Mouse (Mus musculus) left cerebral cortex, adult 18-20 months (tissue): ENCODE measurements around the gene Olfr695. TPM values are rescaled to one million over a fixed set of nuclear protein-coding genes. Genes with fewer than 3 reads are reported as not detected.
"Not testable (repeated sequence)": the region's sequence is repeated elsewhere in the genome, so short reads cannot be mapped to it uniquely, and the experiment has no call there.

ENCODE experiments used
- DNase-seq, 2 experiments: peaks; one replicate each; pipeline ENCODE4 v3.0.0; 2021 to 2022; ENCODE audit warnings: low spot score in 2 of 2, mixed read lengths in 1 of 2
- long read RNA-seq, 2 experiments: library from polyadenylated mRNA; stranded (forward); transcript quantifications; one replicate each; pipeline ENCODE4 v2.0.0; 2021
- total RNA-seq, 2 experiments: library from RNA; stranded (reverse); gene quantifications; 2 replicates each; pipeline ENCODE4 v1.2.3; 2021

Gene Olfr695
- not detected for total RNA-seq
- long read RNA-seq, experiment 1 = 0 reads
- long read RNA-seq, experiment 2 = 0 reads

- no peak for DNase-seq
Measured at GRCm38 (mm10) chr7:106716296-106716695, at the start of gene Olfr695. Olfr695 (minus strand) TSS chr7:106716396.

- not testable (repeated sequence) for DNase-seq
Measured at GRCm38 (mm10) chr7:106761008-106761407, 44.8 kb upstream of the Olfr695 start.

GRCm38 (mm10) chr7:106758800-106759199 lies 42.6 kb upstream of the Olfr695 start:
- DNase-seq = no peak

GRCm38 (mm10) chr7:106755297-106755696 lies 39.1 kb upstream of the Olfr695 start, which contains the start of gene Olfr698:
Olfr698 (minus strand) TSS chr7:106755397.
- no peak for DNase-seq

GRCm38 (mm10) chr7:106745811-106746210 lies 29.6 kb upstream of the Olfr695 start:
- no peak for DNase-seq

- no peak for DNase-seq
Measured at GRCm38 (mm10) chr7:106742343-106742742, 26.1 kb upstream of the Olfr695 start, which contains the start of gene Olfr697. Olfr697 (minus strand) TSS chr7:106742443.

GRCm38 (mm10) chr7:106737028-106737427 lies 20.8 kb upstream of the Olfr695 start:
- DNase-seq = no peak

- no peak for DNase-seq
Measured at GRCm38 (mm10) chr7:106733717-106734116, 17.5 kb upstream of the Olfr695 start.

- DNase-seq = not testable (repeated sequence)
Measured at GRCm38 (mm10) chr7:106725654-106726053, 9.5 kb upstream of the Olfr695 start.

GRCm38 (mm10) chr7:106711463-106711862 lies 4.7 kb downstream of the Olfr695 start:
- no peak for DNase-seq

GRCm38 (mm10) chr7:106707705-106708104 lies 8.5 kb downstream of the Olfr695 start:
- not testable (repeated sequence) for DNase-seq

GRCm38 (mm10) chr7:106696891-106697290 lies 19.3 kb downstream of the Olfr695 start:
- no peak for DNase-seq

- no peak for DNase-seq
Measured at GRCm38 (mm10) chr7:106692976-106693375, 23.2 kb downstream of the Olfr695 start.

GRCm38 (mm10) chr7:106691714-106692113 lies 24.5 kb downstream of the Olfr695 start, which contains the start of gene Olfr694:
Olfr694 (minus strand) TSS chr7:106691814.
- no peak for DNase-seq

- no peak for DNase-seq
Measured at GRCm38 (mm10) chr7:106685382-106685781, 30.8 kb downstream of the Olfr695 start.

- DNase-seq = no peak
Measured at GRCm38 (mm10) chr7:106680484-106680883, 35.7 kb downstream of the Olfr695 start, which contains the start of gene Olfr693. Olfr693 (minus strand) TSS chr7:106680584.

Other genes starting within 250 kb of the Olfr695 start
- gene Olfr693, start 35.8 kb downstream of the Olfr695 start, total RNA-seq = not detected
- not detected for gene Olfr694, start 24.6 kb downstream of the Olfr695 start, total RNA-seq
- gene Olfr697, start 26.0 kb upstream of the Olfr695 start, total RNA-seq = not detected
- not detected for gene Olfr698, start 39.0 kb upstream of the Olfr695 start, total RNA-seq
- not detected for gene Olfr699, start 76.8 kb upstream of the Olfr695 start, total RNA-seq
- not detected for gene Olfr700, start 92.4 kb upstream of the Olfr695 start, total RNA-seq
- gene Olfr701, start 97.7 kb upstream of the Olfr695 start, total RNA-seq = not detected
- not detected for gene Olfr702, start 117.5 kb upstream of the Olfr695 start, total RNA-seq
- not detected for gene Olfr703, start 127.0 kb upstream of the Olfr695 start, total RNA-seq
- not detected for gene Olfr704, start 146.8 kb upstream of the Olfr695 start, total RNA-seq
- not detected for gene Olfr705, start 160.5 kb upstream of the Olfr695 start, total RNA-seq
- gene Olfr706, start 171.8 kb upstream of the Olfr695 start, total RNA-seq = not detected
- not detected for gene Olfr707, start 184.8 kb upstream of the Olfr695 start, total RNA-seq
- gene Olfr1532-ps1, start 191.6 kb upstream of the Olfr695 start, total RNA-seq = not detected
- gene Olfr709-ps1, start 215.8 kb upstream of the Olfr695 start, total RNA-seq = under 1 TPM in 1 of 2 experiments, not detected in 1; 0.07 TPM
- gene Olfr710, start 231.9 kb upstream of the Olfr695 start, total RNA-seq = not detected
- gene Olfr6, start 247.5 kb upstream of the Olfr695 start, total RNA-seq = not detected